Mouse (Mus musculus) right cerebral cortex, postnatal 10 days (tissue): ENCODE measurements around the gene Tas2r135.

Experiments
- DNase-seq, 2 experiments: peaks; one replicate each; pipeline ENCODE4 v3.0.0; 2021; ENCODE audit warnings: low spot score in 2 of 2

Gene Tas2r135

DNA sequence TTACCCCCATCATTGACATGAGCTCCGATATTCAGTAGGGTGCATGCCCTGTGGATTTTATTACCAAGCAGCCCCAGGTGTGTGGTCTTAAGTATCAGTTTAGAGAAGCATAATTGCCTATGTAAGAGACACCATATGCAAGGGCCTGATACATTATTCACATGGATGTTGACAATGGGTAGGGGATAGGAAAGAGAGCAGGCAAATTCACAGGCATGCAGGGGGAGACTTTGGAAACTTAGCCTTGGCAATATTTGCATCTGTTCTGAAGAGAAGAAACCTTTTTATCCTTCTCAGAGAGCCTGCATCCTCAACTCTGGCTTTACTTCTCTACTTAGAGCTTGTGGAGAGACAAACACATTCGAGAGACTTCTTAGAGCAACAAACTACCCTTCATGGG is at the start of gene Tas2r135:
Gene Tas2r135 (plus strand): TSS at position 301 of the 400 bp plus-strand sequence.
- DNase-seq = no peak

DNA sequence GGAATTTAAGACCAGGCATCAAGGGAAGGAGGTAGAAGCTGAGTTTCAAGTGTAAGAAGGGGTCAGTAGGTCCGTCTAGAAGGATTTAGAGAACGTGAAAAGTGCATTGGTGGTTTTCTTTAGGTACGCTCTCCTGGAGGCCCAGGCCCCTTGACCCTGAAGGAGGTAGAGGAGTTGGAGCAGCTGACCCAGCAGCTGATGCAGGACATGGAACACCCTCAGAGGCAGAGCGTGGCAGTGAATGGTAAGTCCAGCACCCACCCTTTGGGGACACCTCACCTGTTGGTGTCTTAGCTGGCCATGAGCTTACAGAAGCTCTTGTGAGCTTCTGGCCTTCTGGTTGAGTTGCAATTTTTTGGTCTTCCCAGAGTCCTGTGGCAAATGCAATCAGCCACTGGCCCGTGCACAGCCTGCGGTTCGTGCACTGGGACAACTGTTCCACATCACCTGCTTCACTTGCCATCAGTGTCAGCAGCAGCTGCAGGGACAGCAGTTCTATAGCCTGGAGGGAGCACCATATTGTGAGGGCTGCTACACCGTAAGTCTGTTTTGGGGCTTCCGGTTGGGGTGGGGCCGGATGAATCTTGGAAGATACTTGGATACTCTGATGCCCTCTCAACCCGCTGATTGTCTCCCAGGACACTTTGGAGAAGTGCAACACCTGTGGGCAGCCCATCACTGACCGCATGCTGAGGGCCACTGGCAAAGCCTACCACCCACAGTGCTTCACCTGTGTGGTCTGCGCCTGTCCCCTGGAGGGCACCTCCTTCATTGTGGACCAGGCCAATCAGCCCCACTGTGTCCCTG is 49.2 kb upstream of the Tas2r135 start:
- no peak for DNase-seq

DNA sequence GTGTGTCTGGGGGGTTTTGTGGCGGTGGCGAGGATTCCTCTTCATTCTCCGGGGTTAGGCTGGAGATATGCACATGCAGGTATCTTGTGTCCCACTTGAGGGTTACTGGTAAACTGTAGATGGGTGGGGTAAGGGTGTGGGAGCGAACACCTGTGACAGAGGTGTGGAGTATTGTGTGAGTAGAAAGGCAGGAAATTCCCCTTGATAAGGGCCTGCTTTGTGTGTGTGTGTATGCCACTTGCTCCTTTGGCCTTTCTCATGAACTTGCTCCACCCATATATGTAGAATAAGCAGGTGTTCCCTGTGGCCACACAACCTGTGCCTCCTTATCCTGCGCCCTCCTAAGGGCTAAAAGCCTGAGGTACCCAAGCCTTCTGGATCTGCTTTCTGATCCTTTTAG is 48.3 kb upstream of the Tas2r135 start:
- DNase-seq = no peak

DNA sequence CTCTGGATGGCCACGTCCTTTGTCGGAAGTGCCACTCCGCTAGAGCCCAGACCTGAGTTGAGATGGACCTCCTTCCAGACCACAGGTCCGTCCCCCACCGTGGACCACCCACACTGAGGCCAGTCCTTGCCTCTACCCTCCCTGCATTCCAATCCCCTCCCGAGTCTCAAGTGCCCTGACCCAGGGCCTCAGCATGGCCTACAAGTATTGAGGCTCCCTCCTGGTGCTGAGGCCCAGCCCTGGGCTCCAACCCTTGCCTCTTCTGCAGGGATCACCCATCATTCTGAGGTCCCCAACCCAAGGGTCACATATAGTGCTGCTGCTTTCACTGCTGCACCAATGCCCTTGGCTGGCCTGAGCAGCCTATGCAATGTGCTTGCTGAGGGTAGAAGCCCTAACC is 47.3 kb upstream of the Tas2r135 start:
- no peak for DNase-seq

DNA sequence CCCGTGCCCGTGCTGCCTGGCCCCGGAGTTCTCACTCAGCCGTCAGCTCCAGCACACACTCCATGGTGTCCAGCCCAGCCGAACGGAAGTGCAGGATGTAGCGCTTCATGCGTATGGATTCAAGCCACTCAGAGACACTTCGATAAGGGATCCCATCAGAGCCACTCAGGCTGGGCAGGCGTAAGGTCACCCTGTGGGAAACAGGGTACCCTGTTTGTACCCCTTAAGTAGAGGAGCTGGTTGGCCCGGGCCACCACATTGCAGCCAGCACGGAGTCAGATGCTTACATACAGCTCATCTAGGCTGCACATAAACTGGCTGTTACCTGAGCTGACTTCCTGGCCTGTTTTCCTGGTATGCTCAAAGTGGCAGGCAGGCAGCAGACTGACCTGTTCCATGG is 46.3 kb upstream of the Tas2r135 start:
- DNase-seq = no peak

DNA sequence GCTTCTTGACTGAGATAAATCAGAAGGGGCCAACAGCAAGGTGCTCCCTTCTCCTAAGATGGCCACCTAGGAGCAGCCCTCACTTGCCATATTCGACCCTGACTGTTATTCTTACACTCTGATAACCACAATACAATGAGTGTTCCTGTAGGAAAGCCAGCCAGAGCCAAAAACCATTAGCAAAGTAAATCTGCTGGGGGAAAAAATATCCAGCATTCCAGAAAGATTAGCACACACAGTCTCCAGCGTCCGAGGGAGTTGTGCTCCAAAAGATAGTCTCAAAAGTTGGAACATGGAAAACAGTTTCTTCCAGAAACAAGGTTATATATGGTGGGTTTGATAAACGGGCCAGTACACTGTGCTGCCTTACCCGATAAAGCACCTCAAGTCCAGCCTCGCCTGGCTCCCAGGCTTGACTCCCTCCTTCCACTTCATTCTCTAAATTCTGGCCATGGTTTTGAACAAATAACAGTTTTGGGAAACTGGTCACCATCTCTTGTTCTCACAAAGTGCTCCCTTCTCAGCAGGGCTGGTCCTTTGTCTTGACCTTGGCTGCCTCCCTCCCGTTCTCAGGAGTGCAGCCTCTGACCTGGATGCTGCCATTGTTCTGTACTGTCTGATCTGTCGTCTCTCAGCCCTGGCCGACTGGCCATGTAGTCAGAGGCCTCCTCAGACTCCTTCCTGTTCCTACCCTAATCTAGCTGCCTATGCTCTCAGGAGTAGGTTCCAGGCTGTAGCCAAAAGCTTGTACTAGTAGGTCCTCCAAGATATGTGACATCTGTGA is 45.7 kb upstream of the Tas2r135 start:
- no peak for DNase-seq

DNA sequence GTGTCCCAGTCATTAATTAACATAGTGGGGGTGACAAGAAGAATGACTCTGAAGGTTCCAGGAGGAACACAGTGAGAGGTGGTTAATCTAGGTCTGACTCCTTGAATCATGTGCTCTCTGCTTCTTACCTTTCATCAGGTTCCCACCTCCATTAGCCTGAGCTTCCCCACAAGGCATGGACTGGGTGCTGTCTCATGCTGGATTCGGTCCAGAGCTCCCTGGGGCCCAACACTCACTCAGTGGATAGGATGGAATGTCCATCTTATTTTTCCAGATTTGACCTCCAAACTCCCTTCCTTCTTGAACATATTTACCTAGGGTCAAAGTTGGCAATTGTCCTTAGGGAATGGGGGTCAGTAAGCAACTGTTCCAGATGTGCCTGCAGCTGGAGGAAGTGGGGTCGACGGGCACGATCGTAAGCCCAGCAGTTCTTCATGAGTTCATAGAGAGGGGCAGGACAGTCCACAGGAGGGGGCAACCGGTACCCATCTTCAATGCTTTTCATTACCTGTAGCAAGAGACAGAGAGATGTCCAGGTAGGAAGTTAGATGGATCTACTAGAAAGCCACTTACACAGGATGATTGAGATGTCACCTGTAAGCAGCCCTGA is 44.9 kb upstream of the Tas2r135 start:
- no peak for DNase-seq

DNA sequence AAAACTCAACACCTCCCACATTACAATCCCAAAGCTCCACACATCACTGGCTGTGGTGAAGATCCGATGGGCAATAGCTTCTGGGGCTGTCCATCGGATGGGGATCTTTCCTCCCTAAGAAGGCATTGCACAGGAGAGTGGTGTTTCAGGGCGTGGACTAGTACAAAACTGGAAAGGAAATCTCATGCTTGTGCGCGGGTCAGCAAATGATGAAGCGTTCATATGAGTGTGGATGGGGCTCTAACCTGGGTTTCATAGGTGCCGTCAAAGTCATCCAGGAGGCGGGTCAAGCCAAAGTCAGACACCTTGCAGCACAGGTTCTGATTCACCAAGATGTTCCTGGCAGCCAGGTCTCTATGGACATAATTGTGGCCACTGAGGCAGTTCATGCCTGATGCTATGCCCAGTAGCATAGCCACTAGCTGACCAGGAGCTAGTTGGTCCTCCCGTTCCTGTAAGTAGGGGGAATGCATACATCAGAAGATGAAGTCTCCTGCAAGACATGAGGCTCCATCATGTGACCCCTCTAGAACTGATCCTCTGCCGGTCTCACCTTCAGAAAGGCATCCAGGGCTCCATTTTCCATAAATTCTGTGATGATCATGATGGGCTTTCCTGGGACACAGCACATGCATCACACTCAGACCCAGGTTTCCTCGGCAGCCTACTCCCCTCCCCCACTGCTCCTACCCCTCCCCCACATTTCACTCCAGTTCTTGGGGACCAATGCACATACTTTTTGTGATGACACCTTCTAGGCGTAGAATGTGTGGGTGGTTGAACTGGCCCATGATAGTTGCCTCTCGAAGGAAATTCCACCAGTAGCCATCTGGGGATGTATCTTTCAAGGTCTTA is 44.0 kb upstream of the Tas2r135 start:
- DNase-seq = no peak

DNA sequence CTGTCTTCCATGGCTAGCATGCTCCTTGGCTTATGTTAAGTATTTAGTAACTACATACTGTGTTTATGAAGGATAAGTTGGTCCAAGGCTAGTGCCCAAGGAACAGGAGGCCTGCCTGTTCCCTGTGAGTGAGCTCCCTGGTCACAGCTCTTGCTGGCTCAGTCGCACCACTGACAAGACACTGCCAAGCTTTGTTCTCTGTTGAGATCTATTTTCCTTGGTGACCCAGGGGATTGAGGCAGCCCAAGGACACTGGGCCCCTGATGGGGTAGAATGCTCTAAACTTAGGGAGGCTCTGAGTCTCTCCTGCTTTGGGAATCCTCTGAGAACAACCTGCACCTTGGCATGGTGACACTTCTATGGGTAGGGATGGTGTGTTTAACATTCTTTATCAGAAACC is 43.2 kb upstream of the Tas2r135 start:
- no peak for DNase-seq

DNA sequence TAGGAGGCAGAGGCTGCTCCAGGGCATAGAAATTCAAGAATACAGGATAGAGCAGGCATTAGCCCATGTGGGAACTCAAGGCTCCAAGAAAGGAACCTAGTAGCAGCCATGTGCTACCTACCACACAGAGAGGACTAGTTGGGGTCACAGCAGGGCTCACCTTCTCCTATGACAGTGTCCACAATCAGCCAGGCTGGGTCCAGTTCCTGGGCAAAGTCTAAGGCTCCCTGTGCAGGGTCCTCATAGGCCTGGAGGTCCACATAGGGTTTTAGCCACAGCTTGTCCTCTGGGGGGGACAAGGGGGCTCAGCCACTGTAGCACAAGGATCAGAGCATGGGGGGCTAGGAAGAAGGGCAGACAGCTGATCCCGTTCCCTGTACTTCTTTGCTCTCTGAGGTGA is 42.7 kb upstream of the Tas2r135 start:
- no peak for DNase-seq

DNA sequence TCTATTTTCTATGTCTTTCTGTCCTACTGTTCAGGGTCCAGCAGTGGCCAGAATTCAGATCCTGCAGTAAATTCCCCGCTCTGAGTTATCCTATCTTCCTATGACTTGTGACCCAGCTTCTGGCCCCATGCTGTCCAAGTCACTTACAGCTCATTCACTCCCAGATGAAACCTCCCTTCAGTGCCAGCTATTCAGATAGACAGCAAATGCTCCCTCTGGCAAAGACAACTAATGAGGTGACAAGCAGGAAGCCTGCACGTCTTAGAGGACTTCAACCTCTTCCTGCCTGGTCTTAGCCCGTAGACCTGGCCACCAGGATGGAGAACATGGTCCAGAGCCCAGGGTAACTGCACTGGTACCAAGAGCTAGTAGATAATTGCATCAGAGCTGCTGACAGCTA is 42.3 kb upstream of the Tas2r135 start:
- no peak for DNase-seq

DNA sequence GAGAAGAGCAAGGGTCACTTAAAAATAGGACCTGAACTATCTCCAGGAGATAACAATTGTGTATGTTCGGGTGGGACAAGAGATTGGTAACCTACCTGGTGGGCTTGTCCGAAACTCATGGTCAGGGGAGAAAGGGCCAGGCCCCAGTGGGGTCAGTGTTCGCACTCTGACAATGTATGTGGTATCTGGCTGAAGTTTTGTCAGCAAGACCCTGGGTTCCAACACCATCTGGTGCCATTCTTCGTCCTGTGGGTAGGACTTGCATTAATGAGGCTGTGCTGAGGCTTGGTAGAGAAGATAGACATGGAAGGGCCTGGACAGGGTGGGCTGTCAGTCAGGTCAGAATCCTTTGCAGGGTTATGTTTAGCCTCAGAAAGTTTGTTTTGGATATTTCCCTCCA is 41.2 kb upstream of the Tas2r135 start:
- no peak for DNase-seq

DNA sequence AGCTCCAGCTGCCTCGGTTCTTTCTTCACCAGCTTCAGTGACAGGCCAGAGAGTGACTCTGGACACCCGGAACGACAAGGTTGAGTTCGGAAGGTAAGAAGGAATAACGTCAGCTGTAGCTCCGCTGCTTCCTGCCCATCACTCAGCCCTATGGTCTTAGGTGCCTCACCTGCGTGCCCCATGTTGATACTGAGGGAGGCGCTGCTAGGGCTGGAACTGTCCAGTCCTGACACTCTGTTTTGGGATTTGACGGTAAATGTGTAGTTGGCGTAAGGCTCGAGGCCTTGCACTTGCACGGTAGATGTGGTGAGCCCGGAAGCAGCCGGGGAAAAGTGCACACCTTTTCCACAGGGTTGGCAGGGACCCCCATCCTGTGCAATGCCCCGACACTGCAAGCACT is 40.6 kb upstream of the Tas2r135 start:
- DNase-seq = no peak

DNA sequence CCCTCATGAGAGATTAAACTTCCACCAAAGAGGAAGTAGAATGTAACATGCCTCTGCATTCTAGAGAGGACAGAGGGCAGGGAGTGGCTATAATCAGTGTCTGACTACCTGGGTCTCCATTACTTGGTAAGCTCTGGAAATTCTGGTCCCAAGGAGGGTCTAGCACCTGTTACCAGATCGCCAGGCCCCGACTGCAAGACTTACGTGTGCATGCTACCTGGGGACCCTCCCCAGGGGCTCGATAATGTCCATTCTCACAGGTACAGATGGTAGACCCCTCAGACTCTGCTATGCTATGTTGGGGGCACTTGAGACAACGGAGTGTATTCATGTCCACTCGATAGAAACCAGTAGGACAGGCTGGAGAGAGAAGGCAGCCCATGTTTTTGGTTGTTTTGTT is 40.0 kb upstream of the Tas2r135 start:
- no peak for DNase-seq

DNA sequence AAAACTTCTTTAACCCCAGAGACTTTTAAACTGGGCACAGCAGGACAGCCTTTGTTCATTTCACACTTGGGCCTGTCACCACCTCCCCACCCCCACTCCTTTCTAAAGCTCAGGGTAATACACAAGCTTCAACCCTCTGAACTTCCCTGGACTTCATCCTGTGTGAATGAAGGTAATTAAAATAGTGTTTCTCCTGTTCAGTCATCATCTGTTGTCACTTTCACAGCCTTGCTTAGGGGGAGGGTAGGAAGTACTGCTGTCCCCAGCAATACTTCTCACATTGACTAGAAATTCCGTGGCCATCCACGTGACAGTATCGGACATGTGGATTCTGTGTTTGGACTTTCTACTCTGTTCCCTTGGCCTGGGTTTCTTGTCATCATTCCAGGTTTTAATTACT is 35.4 kb upstream of the Tas2r135 start:
- DNase-seq = no peak

DNA sequence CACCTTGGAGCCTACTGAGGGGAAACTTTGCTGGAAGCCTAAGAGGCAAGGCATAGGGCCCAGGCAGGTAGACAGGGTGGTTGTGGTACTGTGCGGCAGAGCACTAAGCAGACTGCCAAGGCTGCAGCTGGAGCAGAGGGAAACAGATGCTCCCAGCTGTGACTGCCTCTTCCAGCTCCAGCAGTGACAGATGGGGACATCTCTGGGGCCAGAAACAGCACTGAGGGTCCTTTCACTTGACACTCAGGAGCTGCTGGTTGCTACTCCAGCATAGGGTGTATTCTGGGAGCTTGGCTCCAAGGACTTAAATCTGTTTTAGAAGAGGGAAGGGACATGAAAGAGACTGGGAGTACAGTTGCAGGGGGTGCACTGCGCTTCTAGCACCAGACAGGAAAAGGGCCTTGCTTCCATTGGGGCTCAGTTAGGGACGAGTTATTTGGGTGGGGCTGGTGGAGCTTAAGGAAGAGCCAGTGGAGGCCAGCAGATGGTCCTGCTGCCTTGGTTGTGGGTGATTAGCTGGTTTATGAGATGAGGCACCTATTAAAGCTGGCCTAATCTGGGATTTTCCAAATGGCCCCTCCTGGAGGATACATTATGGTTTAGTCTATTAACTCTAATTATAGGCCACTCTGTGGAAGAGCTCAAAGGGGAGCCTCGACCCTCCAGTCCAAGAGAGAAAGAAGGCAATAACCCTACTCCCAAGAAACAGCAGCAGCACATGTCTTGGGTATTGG is 34.4 kb upstream of the Tas2r135 start:
- DNase-seq = no peak

DNA sequence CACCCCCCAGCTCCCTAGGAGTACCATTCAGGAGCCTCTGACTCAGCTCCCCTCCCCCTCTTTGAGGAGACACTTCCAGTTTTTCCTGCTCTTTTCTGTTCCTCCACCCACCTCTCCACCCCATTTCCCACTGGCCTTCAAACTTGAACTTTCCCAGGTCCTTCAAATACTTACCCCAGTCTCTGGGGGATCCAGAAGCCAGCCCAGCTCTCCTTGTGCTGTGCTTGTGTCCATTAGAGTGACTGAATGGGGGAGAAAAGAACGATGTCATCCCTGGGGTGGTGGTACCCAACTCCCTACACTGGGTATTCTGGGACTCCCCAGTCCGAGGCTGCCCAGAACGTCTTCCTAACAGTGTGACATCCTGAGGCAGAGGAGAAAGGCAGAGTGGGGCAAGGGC is 33.2 kb upstream of the Tas2r135 start:
- DNase-seq = no peak

DNA sequence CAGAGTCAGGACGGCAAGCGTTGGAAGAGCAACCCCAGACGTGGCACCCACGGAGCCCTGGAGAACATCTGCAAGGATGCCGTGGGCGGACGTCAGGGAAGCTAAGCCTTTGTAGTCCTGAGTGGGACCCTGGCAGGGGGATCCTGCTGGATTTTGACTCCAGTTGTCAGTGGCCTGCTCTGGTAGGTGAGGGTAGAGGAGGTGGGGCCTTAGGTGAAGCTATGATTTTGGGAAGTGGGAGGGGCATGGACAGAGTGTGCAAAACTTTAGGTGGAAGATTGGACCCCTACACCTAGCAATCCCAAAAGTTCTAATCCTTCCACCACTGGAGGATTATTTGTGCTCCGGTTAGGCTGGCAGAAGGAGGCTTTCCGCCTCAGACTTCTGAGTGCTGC is 32.8 kb upstream of the Tas2r135 start:
- no peak for DNase-seq

DNA sequence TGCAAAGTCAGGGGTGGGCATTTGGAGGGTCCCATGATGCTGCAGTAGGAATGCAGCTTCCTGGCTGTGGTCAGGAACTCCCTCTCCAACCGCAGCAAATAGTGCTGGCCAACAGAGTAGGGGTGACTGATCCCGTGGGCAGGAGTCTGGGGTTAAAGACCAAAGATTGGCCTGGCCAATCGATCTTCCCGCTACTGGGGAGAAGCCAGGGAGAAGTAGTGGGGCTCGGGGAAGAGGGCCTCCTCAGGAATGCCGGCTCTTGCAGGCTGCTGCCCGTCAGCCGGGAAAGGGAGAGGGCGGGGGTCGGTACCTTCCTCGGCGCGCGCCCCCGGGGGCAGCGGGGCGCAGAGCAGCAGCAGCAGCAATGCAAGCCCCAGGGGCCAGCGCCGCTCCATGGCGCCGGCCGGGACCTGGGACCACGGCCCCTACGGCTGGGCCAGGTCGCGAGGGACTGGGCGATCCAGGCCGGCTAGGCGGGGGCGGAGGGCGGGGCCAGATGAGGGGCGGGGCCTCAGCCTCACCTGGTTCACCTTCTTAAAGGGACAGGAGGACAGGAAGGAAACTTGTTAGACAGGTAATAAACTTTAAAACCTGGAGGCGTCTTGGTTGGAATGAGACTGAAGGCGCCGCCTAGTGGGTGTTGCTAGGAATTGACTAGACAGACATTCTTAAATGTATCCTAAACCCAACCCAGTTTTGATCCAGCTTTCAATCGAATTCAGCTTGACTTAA is 32.3 kb upstream of the Tas2r135 start, which contains the start of gene Epha1:
Gene Epha1 (minus strand): TSS at position 453 of the 732 bp plus-strand sequence.
- DNase-seq = peak in 1 of 2 experiments; percentile 80

DNA sequence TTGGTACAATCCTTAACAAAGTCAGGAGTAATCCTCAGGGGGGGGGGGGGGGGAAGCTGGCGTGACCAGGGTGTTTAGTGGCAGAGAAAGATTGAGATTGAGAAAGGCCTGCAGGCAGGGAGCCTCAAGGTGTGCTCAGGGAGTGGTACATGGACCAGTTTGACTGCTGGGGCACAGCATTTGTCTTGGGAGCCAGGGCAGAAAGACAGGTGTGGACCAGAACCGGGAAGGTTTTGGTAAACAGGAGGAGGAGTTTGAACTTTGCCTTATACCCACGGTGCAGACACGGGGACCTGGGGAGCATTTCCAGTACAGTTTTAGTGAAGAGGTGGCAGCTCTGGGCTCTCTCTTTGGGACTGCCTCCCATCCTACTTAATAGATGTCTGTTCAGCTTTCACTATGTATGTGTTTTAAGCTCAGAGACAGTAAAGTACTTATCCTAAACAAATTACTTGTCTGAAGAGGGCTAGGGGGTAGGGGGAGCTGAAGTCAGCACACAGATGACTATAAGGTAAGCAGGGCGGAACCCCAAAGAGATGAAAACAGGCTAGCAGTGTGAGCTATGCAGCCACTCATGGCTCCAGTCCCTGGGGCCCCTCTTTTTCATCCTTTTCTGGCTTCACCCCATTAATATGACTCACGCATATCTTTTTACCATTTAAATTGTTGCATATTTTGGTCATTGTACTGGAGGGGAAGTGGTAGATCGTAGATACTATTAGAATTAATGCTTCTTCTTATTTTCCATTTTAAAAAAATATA is 31.4 kb upstream of the Tas2r135 start:
- no peak for DNase-seq
